Mouse (Mus musculus) testis, adult 2 months (tissue): ENCODE measurements at regions not wholly inside any gene's neighbourhood (a gene's known extent, or its start where the extent isn't known, plus 50 kb on each side); places are given as distances from the start of the nearest gene placed in this dataset.

Source experiments
- H3K27ac ChIP-seq: fragments of 200-500 bp; 2 replicates; pipeline ENCODE4 v1.5.1; 2012; ENCODE audit warnings: low read depth, low read length; ENCODE audit not compliant: control insufficient read depth, insufficient read depth
- H3K27me3 ChIP-seq: fragments of 200-500 bp; 2 replicates; pipeline ENCODE4 v1.6.1; 2012; ENCODE audit warnings: mild to moderate bottlenecking, low read length, moderate library complexity; ENCODE audit not compliant: control insufficient read depth, insufficient read depth
- H3K36me3 ChIP-seq: fragments of 200-500 bp; 2 replicates; pipeline ENCODE4 v1.6.1; 2012; ENCODE audit warnings: mild to moderate bottlenecking, low read length; ENCODE audit not compliant: control insufficient read depth, insufficient read depth
- H3K4me1 ChIP-seq: fragments of 200-500 bp; 2 replicates; pipeline ENCODE4 v1.6.1; 2012; ENCODE audit warnings: low read length; ENCODE audit not compliant: control insufficient read depth, insufficient read depth
- H3K4me3 ChIP-seq: fragments of 200-500 bp; 2 replicates; pipeline ENCODE4 v1.5.1; 2012; ENCODE audit warnings: low read depth, mild to moderate bottlenecking, low read length, moderate library complexity, mixed read lengths; ENCODE audit not compliant: control insufficient read depth
- CTCF ChIP-seq: fragments of 200-500 bp; IDR thresholded peaks from 2 replicates; pipeline ENCODE4 v1.5.1; 2012; ENCODE audit warnings: low read depth, mild to moderate bottlenecking, inconsistent platforms, low read length, moderate library complexity; ENCODE audit not compliant: control insufficient read depth, insufficient read depth, insufficient replicate concordance
- POLR2A ChIP-seq: fragments of 200-500 bp; IDR thresholded peaks from 2 replicates; pipeline ENCODE4 v1.6.1; 2012; ENCODE audit warnings: low read depth, mild to moderate bottlenecking, inconsistent platforms, low read length, moderate library complexity; ENCODE audit not compliant: control insufficient read depth

- Histone ChIP-seq H3K4me3 (no peak overlapping the region), H3K27ac (no peak overlapping the region), H3K4me1 (no peaks in the 10 kb centered on the region), H3K27me3 (no peaks in the 10 kb centered on the region), H3K36me3 (no peaks in the 10 kb centered on the region)
- no peak for TF ChIP-seq POLR2A
- TF ChIP-seq CTCF, result no peak
These were observed 110.3 kb upstream of the Shb start for GRCm38 (mm10) chr4:45642604-45643003.

DNA sequence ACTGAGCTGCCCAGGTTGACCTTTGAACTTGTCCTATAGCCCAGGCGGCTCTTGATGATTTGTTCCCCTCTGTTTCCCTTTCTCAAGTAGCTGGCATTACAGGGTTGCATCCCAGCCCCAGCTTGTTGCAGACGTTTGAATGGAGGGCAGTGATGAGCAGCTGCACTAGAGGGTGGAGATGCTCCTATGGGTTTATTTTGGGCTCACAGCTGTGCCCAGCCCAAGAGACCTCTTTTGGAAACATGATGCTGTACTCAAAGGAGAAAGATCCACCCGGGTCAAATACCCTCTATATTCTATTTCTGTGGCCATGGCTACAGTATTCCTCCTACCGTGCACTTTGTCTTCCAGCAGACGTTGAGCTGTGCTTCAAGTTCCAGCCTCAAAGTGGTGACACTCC is 109.0 kb upstream of the Shb start:
- TF ChIP-seq CTCF (no peak), POLR2A (no peak)
- H3K27ac ChIP-seq, result no peak overlapping the region
- H3K27me3 ChIP-seq, result no peaks in the 10 kb centered on the region
- no peak overlapping the region for H3K4me3 ChIP-seq
- H3K4me1 ChIP-seq, result no peaks in the 10 kb centered on the region
- H3K36me3 ChIP-seq, result no peaks in the 10 kb centered on the region

- Histone ChIP-seq H3K36me3 (no peaks in the 10 kb centered on the region), H3K27me3 (no peaks in the 10 kb centered on the region), H3K4me3 (no peak overlapping the region), H3K4me1 (no peaks in the 10 kb centered on the region), H3K27ac (no peak overlapping the region)
- TF ChIP-seq POLR2A (no peak), CTCF (no peak)
These were observed 108.4 kb upstream of the Shb start for GRCm38 (mm10) chr4:45640713-45641112.

DNA sequence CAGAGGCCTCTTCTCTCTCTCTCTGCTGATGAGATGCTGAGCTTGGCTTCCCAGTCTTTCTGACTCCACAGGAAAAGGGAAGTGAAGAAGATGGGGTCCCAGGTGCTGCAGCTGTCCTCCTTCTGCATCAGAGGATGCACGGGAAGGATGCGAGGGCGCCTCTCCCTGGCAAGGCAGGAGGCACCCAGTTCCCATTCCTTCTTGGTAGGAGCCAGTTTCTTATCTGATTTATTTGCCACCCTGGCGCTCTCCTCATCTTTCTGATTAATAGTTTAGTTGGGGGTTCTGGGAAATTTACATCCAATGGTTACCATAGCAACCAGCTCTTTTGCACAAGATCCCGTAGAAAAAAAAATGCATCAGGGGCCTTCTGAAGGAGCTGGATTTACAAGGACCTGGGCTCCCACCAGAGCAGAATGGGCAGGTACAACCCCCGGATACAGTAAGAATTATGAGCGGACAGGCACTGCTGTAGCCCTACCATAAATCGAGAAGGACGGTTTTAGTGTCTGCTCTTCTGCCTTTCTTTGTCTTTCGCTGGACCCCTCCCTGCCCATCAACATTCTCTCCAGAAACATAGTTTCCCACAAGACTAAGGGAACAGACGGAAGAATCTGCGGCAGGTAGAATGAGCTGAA is 107.2 kb upstream of the Shb start:
- H3K4me1 ChIP-seq, result no peaks in the 10 kb centered on the region
- no peak for TF ChIP-seq POLR2A
- TF ChIP-seq CTCF, result no peak

DNA sequence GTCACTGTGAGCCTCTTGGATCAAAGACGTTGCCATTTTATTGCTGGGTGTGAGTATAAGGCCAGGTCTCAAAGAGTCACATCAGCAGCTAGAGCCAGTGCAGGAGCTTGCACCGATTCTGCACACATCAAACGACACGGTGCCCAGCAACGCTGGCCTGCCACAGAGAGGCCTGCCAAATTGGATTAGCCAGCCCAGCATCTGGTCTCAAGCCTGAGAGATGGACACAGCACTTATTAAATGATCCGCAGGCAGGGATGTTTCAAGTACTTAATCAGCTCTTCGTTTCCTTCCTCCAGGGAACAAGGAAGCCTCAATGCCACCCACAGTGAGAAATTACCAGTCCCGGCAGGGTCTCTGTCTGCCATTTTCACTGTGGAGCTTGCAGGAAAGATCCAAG is 106.1 kb upstream of the Shb start:
- H3K27me3 ChIP-seq, result no peaks in the 10 kb centered on the region
- H3K4me3 ChIP-seq, result no peak overlapping the region
- H3K27ac ChIP-seq, result no peak overlapping the region
- H3K36me3 ChIP-seq, result no peaks in the 10 kb centered on the region
- TF ChIP-seq POLR2A (no peak), CTCF (no peak)
- no peaks in the 10 kb centered on the region for H3K4me1 ChIP-seq

More for the DNA sequence above, 107.2 kb upstream of the Shb start:
- Histone ChIP-seq H3K27me3 (no peaks in the 10 kb centered on the region), H3K27ac (no peak overlapping the region), H3K4me3 (no peak overlapping the region), H3K36me3 (no peaks in the 10 kb centered on the region)

GRCm38 (mm10) chr4:45631276-45632045 is 99.2 kb upstream of the Shb start:
- Histone ChIP-seq H3K36me3 (no peaks in the 10 kb centered on the region), H3K4me1 (no peaks in the 10 kb centered on the region), H3K27ac (no peak overlapping the region), H3K4me3 (no peak overlapping the region), H3K27me3 (no peaks in the 10 kb centered on the region)
- no peak for TF ChIP-seq CTCF
- TF ChIP-seq POLR2A, result no peak

DNA sequence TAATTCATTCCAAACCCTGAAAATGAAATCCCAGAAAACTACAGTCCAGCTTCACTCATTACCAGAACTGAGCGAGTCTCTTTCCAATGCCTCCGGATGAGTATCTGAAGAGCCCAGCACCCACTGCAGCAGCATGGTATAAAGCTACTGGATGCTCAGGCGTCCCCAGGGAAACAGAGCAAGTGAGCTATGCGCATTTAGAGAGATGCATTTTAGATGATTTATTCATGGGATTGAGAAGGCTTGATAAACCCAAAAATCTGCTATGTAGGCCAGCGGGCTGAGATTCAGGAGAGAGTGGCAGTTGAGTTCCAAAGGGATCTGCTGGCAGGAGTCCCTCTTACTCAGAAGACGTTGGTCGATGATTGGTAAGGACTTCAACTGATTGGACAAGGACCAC is 93.4 kb upstream of the Shb start:
- H3K27me3 ChIP-seq, result no peaks in the 10 kb centered on the region
- no peak for TF ChIP-seq POLR2A
- no peak for TF ChIP-seq CTCF
- no peak overlapping the region for H3K4me3 ChIP-seq

More for the DNA sequence above, 93.4 kb upstream of the Shb start:
- Histone ChIP-seq H3K4me1 (no peaks in the 10 kb centered on the region), H3K27ac (no peak overlapping the region), H3K36me3 (no peaks in the 10 kb centered on the region)
